Mouse (Mus musculus) kidney, adult 2 months (tissue): ENCODE results near the gene Tmem53.
"Not testable (repeated sequence)": the region's sequence is repeated elsewhere in the genome, so short reads cannot be mapped to it uniquely, and the experiment has no call there.

Experiments
- CTCF ChIP-seq: fragments of 200-500 bp; conservative IDR thresholded peaks from 2 replicates; pipeline ENCODE4 v1.5.1; 2011; ENCODE audit warnings: low read depth, mild to moderate bottlenecking, control low read depth, low read length, moderate library complexity, mixed read lengths; ENCODE audit not compliant: insufficient read depth, insufficient read length
- POLR2A ChIP-seq: fragments of 200-500 bp; IDR thresholded peaks from one replicate; pipeline ENCODE4 v1.6.1; 2011; ENCODE audit warnings: low read depth, low read length, control low read depth

GRCm38 (mm10) chr4:117259909-117260308, 8.2 kb downstream of the Tmem53 start:
- peak; percentile 26; the same call in 1 of the 2 replicates for TF ChIP-seq CTCF
- TF ChIP-seq POLR2A, result not testable (repeated sequence)
